Mouse (Mus musculus) v-Abl transformed pro-B cells (cell line): ENCODE measurements at regions not wholly inside any gene's neighbourhood (a gene's known extent, or its start where the extent isn't known, plus 50 kb on each side); places are given as distances from the start of the nearest gene placed in this dataset.
"Not testable (repeated sequence)": the region's sequence is repeated elsewhere in the genome, so short reads cannot be mapped to it uniquely, and the experiment has no call there.

Experiments
- in situ Hi-C, 2 experiments: fragments of 400-800 bp; cut with MboI; formaldehyde crosslinking; loops; one replicate each; pipeline ENCODE4 v1.15.1; 2025; ENCODE audit not compliant: unreplicated experiment in 2 of 2

DNA sequence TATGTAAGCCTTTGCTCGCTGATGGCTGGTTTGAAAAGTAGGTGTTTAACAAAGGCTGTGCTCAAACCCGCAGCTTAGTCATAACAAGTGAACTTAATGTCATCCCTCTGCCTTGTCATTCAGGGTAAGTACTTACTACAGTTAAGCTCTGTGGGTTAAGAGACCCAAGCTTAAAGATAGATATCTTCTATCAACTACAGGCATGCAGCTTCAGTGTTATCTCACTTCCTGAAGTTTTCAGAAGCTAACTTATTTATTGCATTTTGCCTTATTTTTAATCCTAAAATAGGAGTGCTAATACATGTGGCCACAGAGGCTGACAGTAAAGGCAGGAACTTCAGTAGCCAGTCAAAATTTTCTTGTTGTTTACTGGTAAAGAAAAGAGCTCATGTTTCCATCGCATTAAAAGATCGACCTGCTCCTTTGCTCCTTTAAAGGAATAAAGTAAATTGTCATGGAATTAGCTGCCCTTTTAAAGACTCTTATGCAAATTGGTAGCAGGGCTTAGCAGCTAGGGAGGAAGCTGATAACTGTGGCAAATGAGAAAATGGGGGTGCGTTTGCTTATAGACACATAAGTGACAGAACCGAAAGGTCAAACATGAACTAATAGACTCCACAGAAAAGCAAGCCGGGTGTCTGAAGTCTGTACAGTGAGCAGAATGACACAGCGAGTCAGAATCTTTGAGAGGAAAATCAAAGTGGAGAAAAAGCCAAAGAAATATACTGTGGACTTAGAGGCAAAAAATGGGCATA, 55.9 kb upstream of the Inpp4b start:
- in situ Hi-C loops: no loop called here

DNA sequence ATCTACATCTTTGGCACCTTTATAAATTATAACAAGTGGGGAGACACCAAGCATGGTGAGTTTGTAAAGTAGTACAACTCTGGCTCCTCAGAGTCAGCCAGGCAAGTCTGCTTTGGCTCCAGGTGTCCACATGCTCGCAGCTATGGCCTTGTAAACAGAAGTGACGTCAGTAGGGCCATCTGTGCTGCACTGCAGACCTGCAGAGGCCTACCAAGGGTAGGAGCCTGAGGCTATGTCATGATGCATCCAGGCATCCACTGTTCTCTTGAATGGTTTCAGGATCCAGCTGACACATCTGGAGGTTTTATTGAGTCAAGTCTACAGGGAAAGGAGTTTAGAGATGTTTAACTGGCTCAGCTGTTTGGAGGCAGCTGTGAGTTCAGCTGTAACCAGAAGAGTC, 82.3 kb upstream of the Inpp4b start:
- in situ Hi-C loops: no loop called here

DNA sequence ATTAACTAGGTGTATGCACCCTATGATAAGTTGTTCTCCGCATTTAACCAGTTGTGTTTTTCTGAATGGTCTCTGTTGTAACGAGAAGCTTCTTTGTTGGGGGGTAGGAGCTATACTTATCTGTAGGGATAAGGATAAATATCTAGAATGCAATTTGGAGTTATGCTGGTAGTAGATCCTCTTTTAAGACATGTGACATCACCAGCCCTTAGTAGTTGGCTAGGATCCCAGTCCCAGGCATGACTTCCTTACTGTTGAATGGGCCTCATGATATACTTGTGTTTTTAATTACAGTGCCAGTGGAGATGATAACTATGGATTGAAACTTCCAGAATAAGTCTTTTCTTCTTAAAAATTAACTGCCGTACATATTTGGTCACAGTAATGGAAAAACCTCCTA, 118.5 kb upstream of the Inpp4b start:
- in situ Hi-C loops: no loop called here

DNA sequence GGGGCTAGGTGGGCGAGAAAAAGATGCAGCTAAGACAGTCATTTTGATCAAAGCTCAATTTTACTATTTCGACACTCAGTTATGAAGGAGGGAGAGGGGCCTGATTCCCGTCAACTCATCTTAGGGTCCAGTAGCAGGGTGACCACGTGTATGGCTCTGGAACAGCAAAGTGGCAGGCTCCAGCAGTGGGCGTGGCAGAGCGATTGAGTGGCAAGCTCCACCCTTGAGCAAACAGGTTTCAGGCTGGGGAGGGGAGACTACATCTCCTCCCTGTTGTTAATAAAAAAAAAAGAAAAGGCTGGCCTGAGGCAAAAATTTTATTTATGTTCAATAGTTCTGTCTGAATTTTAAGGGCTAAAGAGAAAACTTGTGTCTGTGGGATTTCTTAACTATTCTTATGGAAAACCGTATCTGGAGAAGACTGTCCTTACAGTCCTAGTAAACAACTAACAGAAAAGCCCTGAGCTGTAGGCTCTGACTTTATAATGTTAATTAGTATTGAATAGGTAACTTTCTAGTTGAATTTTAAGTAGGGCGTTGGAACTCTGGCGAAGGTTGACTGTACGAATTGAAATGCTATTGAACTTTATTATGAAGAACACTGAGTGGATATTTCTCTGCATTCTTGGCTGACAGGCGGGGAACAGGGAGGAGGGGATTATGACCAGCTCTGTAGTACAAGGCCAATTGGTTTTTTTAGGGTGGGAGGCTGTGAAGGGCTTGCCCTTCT, 155.1 kb upstream of the Inpp4b start:
- in situ Hi-C loops: not testable (repeated sequence)

DNA sequence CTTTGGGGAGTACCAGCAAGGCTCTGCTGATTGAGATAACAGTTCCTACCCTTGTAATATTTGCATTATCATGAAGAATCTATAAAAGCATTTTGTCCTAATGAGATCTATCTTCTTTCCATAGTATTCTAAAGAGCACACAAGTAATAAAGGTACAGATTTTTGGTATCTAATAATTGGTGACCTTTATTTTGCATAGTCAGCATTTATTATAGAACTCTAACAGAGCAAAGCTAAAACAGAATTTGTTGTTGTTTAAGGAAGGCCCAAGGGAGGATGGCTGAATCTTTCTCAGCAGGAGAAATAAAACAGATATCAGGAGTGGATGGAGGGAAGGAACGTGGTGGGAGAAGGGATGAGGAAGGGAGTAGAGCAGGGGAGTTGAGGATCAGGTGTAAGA, 160.8 kb upstream of the Usp38 start:
- in situ Hi-C loops: no loop called here

DNA sequence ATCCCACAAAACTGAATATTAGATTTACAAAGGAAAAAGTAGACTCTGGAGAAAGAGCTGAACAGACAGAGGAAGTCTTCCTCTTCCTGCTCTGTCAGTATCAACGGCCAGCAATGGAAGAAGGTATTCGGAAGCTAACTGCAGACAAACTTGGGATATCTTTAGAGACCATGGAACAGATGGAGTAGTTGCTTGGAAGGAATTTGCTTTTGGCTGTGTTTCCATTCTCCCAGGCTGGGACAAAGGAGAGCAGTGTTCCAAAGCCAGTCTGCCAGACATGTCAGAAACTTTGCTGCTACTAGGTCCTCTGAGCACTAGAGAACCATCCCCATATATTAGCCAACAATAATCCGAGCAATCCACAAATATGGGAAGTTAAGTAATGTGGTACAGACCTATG, 132.5 kb upstream of the Usp38 start:
- in situ Hi-C loops: no loop called here

DNA sequence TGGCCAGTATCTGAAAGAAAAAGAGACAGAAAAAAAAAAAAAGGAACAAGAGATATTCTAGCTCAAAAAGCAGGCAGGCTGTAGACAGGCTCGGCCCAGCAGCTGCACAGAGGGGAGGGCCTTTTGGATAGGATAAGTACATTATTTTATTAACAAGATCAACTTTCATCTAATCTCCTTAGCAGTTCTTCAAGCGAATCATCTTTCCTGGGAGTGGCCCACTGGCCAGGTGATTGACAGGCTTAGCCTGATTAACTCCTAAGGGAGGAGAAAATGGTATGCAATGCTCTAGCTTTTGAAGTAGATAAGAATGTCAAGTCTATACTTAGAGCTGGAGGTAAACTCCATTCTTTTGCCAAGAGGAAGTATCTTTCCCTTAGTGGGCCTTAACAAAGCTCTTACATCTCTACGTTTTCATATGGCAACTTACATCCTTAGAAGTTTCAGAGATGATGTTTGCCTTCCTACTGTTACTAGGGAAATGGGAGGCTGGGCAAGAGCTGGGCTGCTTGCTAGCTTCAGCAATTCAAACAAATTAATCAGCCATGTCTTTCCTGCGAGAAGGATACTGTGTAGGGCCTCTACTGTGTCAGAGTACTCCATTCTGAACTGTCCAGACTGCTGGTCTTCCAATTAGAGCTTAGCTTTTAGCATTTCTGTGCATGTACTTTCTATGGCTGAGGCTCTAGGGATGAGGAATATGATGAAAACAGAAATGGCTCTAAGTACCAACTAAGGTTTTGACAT, 92.2 kb upstream of the Usp38 start:
- in situ Hi-C loops: no loop called here

DNA sequence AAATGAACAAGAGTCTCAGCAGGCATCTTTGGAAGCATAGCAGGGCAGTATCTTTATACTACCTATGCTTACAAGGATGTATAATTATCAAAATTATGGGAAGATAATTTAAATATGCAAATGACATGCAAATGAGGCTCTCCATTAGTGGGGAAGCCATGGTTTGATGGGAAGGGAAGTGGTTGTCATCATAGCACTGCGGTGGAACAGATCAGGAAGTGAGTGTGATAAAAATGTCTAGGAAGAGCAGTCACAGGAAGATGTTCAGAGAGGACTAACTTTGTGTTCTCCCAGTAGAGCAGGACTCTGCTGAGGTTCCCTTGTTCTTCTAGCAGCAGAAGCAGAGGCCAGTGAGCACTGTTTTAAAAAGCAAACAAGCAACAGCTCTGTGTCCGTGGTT, 84.2 kb upstream of the Usp38 start:
- in situ Hi-C loops: no loop called here

DNA sequence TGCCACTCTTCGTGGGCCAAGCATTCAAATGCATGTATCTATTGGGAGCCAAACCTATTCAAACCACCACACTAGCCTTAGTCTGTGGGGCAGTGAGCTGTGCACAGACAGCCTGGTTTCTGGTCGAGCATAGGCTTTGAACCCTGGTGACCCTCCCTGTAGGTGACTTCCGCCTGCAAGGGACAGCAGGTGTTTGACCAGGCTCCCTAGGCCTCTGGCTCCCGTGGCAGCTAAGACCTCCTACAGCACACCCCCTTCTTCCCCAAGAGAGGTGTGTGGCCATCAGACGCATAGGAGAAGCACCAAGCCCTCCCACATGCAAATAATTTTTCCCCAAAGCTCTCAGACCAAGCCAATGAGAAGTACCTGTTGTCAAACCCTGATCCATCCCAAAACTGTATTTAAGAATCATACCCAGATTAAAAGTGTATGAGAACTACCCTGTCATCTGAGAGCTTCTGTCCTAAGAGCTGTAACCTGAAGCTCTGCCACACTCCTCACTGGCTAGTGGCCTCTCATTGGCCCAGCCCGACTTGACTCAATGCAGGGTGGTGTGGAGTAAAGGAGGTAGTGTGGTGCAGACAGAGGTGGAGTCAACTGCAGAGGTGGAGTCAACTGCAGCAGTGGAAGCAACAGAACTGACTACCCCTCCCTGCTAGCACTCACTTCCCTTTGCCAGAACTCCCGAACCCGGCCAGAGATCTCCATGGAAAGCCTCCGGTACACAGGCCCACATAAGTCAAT, 82.5 kb upstream of the Usp38 start:
- in situ Hi-C loops: no loop called here

DNA sequence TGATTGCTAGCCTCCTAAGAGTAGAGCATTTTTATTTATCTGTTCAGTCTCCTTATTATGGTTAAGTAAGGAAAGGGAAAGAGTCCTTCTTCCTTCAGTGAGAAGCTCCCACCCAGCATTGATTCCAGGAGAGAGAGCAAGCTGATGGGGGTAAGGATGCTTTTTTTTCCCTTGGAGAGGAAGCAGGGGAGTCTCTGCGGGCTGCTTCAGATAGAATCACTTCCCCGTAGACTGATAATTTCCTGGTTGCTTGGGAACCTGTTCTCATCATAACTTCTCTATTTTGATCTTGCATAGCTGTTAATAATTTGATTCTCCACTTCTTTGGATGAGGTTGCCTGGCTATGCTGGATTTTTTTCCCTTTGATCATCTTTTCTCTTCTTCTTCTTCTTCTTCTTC, 80.5 kb upstream of the Usp38 start:
- in situ Hi-C loops: no loop called here

DNA sequence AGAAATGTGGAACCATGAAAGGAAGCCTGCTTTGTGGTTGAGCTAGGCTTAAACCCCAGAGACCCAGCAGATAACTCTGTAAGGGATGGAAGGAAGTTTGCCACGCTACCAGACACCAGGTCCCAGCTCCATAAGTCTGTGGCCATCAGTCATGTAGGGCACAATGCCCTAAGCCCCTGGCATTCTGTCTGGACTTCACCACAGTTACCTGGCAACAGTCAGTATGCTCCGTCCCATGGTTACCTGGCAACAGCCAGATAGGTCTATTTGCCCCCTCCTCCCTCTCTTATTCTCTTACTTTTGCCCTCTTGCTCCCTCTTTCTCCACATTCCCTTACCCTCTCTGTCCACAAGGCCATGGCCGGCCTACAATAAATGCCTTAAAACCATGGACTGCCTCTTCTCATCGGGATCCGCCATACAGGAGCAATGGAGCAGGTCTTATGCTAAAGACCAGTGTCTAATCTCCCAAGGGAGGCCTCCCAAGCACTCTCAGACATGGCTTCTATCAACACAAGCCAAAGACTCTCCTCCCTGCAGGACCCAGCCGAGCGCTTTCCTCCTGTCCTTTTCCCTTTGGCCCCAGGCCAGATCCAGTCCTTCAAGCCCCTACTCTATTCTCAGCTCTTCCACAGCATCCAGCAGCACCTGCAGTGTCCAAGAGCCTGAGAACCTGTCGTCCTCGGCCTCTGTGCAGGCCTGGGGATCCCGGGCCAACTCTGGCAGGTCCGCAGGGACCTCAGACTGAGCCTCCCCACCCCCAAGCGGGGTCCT, 66.3 kb upstream of the Usp38 start:
- in situ Hi-C loops: no loop called here

DNA sequence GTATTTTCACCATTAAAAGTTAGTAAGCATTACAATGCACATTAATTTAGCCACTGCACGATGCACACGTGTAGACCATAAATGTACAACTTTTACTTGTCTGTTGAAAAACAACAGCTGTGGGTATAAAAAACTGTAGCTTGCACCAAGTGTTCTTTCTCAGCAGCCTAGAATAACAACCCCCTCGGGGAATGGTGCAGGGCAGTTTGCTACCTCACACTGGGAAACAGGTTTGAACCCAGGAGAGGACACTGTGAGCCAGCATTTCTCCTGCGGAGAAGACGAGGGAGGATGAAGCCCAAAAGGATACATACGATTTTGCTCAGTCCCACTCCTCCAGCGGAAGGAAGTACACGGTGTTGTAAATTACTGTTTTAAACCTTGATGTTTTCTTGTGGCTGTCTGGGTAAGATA, 65.2 kb upstream of the Usp38 start:
- in situ Hi-C loops: no loop called here

DNA sequence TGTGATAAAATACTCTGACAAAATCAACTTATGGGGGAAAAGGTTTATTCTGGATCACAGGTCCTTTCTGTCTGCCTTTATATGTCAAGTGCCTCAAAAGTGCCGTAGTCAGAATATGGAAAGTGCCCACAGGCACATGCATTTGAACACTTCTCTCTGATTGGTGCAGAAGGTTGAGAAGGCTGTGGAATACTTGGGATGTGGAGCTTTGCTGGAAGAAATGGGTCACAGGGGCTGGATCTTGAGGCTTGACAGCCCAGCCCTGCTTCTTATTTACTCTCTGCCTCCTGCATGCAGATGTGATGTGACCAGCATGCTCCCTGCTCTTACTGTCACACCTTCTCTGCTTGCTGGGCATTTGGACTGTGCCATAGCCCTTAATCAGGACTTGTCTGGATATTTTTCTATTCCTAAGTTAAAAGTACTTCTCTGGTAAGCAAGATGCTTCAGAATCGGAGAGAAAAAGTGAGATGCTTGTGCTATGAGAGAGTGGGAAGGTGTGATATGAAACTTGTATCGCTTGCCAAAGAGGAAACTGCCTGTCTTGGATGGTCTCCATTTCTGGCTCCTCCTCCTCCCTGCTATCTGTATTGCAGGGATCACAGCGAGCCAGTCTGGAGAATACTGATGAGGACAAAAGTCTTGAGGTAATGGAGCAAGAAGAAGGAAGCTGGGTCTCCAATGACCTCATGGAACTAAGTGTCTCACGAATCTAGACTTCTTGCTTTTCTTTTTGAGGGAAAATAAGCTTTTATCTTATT, 54.5 kb upstream of the Usp38 start:
- in situ Hi-C loops: loop anchor here in 1 of 2 experiments (10.0 kb wide), 1 partner anchor 736 kb away; no protein-coding TSS in a partner anchor

DNA sequence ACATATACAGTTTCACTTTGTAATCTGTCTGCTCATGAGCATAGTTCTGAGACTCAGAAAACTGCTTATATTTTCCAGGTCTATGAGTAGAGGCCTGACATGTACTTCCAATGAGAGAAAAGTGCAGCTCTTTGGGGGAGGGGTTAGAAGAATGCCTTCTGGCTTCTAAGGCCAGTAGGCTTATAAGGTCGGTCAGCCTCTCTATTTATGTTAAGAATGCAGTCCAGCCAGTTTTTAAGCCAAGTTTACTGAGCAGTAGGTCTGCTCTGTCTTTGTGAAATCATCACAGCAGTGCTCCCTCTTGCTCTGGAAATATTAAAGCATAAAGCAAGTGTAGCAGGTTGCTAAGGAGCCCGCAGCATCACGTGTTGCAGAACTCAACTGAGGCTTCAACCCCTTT, 53.8 kb upstream of the Usp38 start:
- in situ Hi-C loops: loop anchor here in 1 of 2 experiments (10.0 kb wide), 1 partner anchor 736 kb away; no protein-coding TSS in a partner anchor

DNA sequence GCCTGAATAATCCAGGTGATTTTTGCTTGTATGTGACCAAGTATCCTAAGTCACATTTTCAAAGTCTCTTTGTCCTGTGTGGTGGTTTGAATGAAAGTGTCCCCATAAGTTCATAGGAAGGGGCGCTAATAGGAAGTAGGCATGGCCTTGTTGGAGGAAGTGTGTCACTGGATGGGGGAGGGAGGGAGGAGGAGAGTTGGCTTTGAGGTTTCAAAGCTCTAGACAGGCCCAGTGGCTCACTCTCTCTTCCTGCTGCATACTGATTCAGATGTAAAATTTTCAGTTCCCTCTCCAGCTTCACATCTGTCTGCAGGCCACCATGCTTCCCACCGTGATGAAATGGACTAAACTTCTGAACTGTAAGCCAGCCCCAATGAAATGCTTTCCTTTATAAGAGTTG, 52.0 kb upstream of the Usp38 start:
- in situ Hi-C loops: loop anchor here in 1 of 2 experiments (10.0 kb wide), 1 partner anchor 738 kb away; no protein-coding TSS in a partner anchor
